Mouse (Mus musculus): Measurements from ENCODE around the gene Smad5.

The Smad5 gene

DNA sequence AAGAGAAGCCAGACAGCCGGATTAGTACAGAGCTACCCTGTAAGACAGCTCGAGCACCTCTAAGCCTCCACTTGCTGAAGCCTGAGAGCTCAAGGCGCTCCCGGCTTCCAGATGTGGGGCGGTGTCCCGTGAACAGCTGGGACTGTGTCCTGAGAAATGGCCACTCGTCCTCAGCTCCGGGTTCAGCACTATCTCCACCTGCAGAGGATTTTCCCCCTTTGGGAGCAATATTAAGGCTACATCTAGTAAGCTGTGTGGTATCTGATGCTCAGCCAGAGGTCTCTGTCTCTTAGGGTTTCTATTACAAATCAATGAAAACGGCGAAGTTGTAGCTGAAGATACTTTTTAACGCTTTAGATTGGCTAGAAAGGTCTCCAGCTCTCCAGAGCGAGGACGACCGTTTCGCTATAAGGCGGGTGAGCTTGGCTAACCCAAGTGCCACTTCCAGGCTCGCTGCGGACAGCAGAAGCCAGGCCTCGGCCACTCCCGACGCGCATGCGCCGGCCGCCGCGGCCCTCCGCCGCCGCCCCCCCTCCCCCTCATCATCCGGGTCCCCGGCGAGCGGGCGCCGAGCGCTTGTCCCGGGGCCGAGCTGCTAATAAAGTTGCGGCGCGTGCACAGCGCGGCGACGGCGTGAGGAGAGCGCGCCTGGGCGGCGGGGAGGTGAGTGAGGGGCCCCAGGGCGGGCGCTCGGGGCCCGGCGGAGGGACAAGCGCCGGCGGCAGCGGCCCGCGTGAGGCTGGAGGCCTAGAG lies at the start of gene Smad5:
Gene Smad5 (plus strand): TSS at position 542 of the 753 bp plus-strand sequence.
- peak; percentile 76 to 82 for DNase-seq (ENCODE audit: low spot score in 2 of 2)

- no peak for DNase-seq (ENCODE audit: low spot score in 2 of 2)
Observed at GRCm38 (mm10) chr13:56654176-56654575, 48.6 kb upstream of the Smad5 start.

DNA sequence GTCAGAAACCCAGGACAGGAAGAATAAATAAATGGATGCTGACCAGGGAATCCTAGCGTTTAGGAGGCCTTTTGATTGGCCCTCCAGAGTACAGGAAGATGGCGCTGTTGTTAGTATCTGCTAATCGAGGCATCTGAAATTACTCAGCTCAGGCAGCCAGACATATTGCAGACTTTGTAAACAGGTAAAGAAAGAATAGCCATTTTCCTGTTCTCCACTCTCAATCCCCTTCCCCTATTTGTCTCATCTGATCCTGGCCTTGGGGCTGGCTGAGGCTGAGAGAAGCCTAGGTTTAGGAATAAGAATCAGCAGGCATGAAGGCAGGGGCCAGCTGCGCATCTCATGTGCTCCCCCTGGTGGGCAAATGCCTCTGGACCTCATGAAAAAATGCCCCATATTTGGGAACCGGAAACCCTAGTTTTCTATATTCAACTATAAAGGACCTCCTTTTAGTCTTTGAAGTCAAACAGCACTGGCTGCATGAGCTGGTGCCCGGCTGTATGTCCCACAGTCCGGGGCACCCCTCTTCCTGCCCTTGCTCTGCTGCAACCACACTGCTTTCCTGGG lies 44.8 kb upstream of the Smad5 start:
- peak; percentile 6 to 59 for DNase-seq (ENCODE audit: low spot score in 2 of 2)

DNA sequence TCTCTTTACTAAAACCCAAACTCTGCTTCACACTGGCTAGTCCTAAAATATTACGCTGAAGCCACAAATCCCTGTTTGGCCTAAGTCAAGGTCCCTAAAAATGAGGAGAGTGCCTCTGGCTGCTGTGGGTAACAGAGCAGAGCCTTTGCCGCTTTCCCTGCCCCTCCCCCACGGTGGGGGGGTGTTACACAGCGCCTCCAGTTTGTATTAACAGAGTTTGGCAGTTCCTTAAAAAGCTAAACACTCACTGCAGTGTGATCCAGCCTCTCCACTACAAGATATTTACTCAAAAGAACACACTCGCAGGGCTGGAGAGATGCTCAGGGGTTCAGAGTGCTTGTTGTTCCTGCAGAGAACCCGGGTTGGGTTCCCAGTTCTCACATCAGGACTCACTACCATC lies 43.9 kb upstream of the Smad5 start:
- no peak for DNase-seq (ENCODE audit: low spot score in 2 of 2)

GRCm38 (mm10) chr13:56661914-56662621 lies 40.7 kb upstream of the Smad5 start:
- DNase-seq (ENCODE audit: low spot score in 2 of 2), result no peak

DNA sequence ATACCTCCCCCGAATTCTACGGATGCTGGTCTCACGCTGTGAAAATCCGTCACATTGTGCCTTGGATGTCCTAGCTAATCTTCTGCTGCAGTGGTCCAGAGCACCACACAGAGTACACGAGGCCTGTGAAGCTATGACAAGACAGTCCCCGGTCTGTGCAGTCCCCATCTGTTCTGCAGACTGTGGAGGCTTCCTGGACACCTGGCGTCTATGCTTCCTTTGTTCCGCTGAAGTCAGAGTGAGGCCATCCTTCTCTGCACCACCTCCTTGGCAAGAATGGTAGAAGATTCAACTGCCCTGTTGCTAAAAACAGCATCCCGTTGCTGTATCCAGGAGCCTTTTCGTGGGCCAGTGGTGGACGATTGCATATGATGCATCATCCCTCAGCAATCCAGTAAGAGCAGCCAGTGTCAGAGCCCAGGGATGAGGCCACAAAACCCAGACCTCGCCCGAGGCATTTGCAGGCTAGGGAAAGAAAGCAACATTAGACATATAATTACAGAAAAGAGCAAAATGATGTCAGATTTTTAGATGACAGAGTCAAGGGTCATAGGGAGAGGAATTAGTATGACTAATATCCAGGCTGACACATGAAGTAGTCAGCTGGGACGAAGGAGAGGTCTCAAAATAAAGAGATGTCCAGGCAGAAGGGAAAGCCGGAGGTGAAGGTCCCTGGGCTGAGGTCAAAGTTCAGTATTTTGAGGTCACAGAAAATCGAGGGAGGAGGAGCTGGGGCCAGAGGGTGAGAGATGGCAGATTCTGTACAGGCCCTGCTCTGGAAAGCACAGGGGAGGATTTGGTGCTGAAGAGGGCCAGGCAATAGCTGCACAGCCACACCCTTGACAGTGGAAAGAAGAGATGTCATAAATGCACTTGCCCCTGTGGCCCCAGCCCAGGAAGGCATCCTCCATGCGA lies 38.3 kb upstream of the Smad5 start:
- DNase-seq (ENCODE audit: low spot score in 2 of 2), result no peak

DNA sequence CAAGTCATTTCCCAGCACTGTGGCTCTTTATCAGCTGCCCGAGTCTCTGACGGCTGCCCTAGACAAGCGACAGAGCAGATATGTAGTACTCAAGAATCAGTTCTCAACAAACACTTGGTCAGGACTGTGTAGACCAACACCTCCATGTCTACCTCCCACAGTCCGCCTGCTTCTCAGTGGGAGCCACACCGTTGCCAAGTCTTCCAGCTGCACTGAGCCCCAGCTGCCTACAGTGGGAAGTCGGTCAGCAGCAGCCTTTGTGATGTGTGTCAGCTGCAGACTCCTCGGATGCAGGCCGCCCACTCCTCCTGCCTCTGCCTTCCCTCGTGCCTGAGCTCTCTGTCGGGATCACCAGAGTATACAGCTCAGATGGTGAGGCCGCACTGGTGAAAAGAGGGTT lies 31.6 kb upstream of the Smad5 start:
- DNase-seq (ENCODE audit: low spot score in 2 of 2), result no peak

GRCm38 (mm10) chr13:56677731-56678130 lies 25.1 kb upstream of the Smad5 start:
- no peak for DNase-seq (ENCODE audit: low spot score in 2 of 2)

GRCm38 (mm10) chr13:56678188-56678787 lies 24.5 kb upstream of the Smad5 start:
- no peak for DNase-seq (ENCODE audit: low spot score in 2 of 2)

DNA sequence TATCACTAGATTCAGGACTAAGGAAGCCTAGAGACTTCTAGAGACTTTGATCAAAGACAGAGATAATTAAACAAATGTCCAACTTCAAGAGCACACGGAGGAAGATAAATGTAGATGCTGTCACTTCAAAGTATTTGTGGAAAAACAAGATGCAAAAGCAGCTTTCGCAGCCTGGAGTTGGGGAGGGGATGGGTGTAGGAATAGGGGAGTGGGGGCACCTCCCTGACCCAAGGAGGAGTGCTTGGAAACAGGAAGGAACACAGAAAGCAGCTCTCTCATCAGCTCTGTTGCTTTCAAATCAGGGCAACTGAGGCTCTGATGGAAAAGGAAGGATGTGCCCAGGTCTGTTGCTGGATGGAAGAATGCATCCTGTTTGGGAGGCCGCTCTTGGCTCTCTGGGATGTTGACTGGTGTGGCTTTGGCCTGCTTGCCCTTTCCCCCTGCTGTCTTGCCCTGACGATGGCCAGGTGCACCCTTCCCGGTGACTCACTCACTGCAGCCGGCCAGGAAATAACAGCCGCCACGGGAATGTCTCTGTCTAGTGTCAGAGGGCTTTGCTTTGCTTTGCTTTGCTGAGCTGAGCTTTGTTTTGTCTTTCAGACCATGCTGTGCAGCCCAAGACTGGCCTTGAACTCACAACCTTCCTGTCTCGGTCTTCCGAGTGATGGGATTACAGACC lies 23.8 kb upstream of the Smad5 start:
- DNase-seq (ENCODE audit: low spot score in 2 of 2), result no peak

GRCm38 (mm10) chr13:56681924-56682323 lies 20.9 kb upstream of the Smad5 start:
- no peak for DNase-seq (ENCODE audit: low spot score in 2 of 2)

- DNase-seq (ENCODE audit: low spot score in 2 of 2), result peak in 1 of 2 experiments; percentile 24
Observed at GRCm38 (mm10) chr13:56682326-56682725, 20.5 kb upstream of the Smad5 start.

- DNase-seq (ENCODE audit: low spot score in 2 of 2), result no peak
Observed at GRCm38 (mm10) chr13:56683306-56683705, 19.5 kb upstream of the Smad5 start.

GRCm38 (mm10) chr13:56692011-56692410 lies 10.8 kb upstream of the Smad5 start:
- no peak for DNase-seq (ENCODE audit: low spot score in 2 of 2)

- DNase-seq (ENCODE audit: low spot score in 2 of 2), result no peak
Observed at GRCm38 (mm10) chr13:56692644-56693043, 10.2 kb upstream of the Smad5 start.

- no peak for DNase-seq (ENCODE audit: low spot score in 2 of 2)
Observed at GRCm38 (mm10) chr13:56695701-56696100, 7.1 kb upstream of the Smad5 start.

- no peak for DNase-seq (ENCODE audit: low spot score in 2 of 2)
Observed at GRCm38 (mm10) chr13:56696699-56697098, 6.1 kb upstream of the Smad5 start.

GRCm38 (mm10) chr13:56697171-56697570 lies 5.6 kb upstream of the Smad5 start:
- DNase-seq (ENCODE audit: low spot score in 2 of 2), result no peak

DNA sequence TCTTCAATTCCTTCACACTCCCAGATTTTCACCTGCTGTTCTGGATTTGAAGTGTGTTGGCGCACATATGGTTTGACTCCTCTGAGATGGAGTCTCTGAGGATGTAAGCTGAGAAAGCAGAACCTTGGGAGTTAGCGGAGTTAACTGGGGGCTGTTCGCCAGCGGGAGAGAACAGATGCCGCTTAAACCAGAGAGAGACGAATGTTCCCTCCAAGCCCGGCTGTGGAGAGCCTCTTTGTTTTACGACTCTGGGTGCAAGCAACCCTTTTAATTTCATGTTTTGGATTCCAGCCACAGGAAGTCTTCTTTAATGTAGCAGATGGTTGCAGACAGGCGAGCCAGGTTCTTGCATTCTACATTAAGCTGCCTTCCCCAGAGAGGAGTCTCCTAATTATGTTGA lies 4.4 kb upstream of the Smad5 start:
- DNase-seq (ENCODE audit: low spot score in 2 of 2), result no peak

DNA sequence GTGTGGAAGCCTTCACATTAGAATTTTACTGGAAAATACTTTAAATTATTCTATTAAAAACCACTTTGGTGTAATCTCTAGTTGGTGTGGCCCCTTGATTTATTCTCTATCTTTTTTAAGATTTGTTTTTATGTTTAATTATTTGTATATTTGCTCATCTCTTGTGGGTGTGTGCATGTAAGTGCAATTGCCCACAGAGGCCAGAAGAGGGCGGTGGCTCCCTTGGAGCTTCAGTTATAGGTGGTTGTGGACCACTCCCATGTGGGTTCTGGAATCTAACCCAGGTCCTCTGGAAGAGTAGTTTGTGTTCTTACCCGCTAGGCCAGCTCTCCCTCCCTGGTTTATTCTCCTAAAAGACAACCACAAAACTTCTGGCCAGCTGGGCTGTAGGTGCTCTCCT lies 3.4 kb upstream of the Smad5 start:
- no peak for DNase-seq (ENCODE audit: low spot score in 2 of 2)

DNA sequence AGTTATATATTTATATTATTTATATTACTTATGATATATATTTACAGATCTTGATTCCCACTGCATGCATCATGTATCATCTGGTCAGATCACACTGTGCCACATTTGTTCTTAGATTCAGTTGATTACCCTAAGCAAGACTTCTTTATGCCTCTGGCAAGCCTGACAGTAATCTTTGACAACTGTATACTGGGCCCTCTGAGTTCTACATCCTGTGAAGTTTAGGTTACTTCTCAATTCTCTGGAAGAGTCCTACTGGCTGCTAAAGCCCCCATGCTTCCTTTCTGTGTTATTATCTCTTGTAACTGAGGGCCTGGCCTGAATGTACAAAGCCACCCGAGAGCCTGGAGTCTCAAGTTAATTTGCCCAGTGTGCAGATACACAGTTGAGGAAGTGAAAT lies 1.8 kb upstream of the Smad5 start:
- no peak for DNase-seq (ENCODE audit: low spot score in 2 of 2)

All from natural killer cell, adult 2 months (primary cell).